Mouse (Mus musculus) kidney, postnatal 0 days (tissue): Measurements from ENCODE around the gene Hist1h2bf. TPM values are rescaled to one million over a fixed set of nuclear protein-coding genes. Genes with fewer than 3 reads are reported as not detected.
"Not testable (repeated sequence)": the region's sequence is repeated elsewhere in the genome, so short reads cannot be mapped to it uniquely, and the experiment has no call there.

Experiments used
- ATAC-seq: fragments of 200-750 bp; cut with Nextera tagmentation; replicated peaks from 2 replicates; pipeline ENCODE4 v1.8.0; 2017; ENCODE audit warnings: low read depth, moderate number of reproducible peaks, moderate TSS enrichment, moderate library complexity; ENCODE audit not compliant: low FRiP score
- DNase-seq: peaks from one replicate; pipeline ENCODE4 v3.0.0-alpha.2; 2016; ENCODE audit warnings: low spot score
- H3K27ac ChIP-seq: fragments of 300-500 bp; sonication (generic); 2 replicates; pipeline ENCODE4 v1.5.1; 2014; ENCODE audit warnings: mild to moderate bottlenecking
- H3K27me3 ChIP-seq: fragments of 300-500 bp; sonication (generic); 2 replicates; pipeline ENCODE4 v1.6.1; 2014; ENCODE audit warnings: low read length, mixed read lengths; ENCODE audit not compliant: insufficient read depth
- H3K36me3 ChIP-seq: fragments of 300-500 bp; sonication (generic); 2 replicates; pipeline ENCODE4 v1.6.1; 2014; ENCODE audit warnings: low read length, mixed read lengths; ENCODE audit not compliant: insufficient read depth
- H3K4me1 ChIP-seq: fragments of 300-500 bp; sonication (generic); replicated peaks from 2 replicates; pipeline ENCODE4 v1.6.1; 2014; ENCODE audit warnings: antibody characterized with exemption, low read length, mixed read lengths; ENCODE audit not compliant: insufficient read depth
- H3K4me2 ChIP-seq: fragments of 300-500 bp; sonication (generic); 2 replicates; pipeline ENCODE4 v1.6.1; 2014; ENCODE audit warnings: mild to moderate bottlenecking, low read length, moderate library complexity, mixed read lengths
- H3K4me3 ChIP-seq: fragments of 300-500 bp; sonication (generic); replicated peaks from 2 replicates; pipeline ENCODE4 v1.5.1; 2014; ENCODE audit warnings: low read depth, low read length
- H3K9ac ChIP-seq: fragments of 300-500 bp; sonication (generic); 2 replicates; pipeline ENCODE4 v1.6.1; 2014; ENCODE audit warnings: low read depth, low read length
- H3K9me3 ChIP-seq: fragments of 300-500 bp; sonication (generic); replicated peaks from 2 replicates; pipeline ENCODE4 v1.6.1; 2016; ENCODE audit warnings: low read length, inconsistent platforms, mixed read lengths
- CTCF ChIP-seq: IDR thresholded peaks from 2 replicates; pipeline ENCODE4 v1.5.1; 2016; ENCODE audit warnings: antibody characterized with exemption, low read depth, mild to moderate bottlenecking, moderate library complexity
- WGBS: fragments of 180-500 bp; shearing (Covaris S2); extraction: QIAGEN DNeasy Blood & Tissue Kit; methylation state at CpG from one replicate; pipeline ENCODE4 v1.1.7; 2014; 5-methylcytosine and 5-hydroxymethylcytosine counted together
- polyA plus RNA-seq: library from polyadenylated mRNA; unstranded; fragments of >200 nt; fragmentation: Nextera tagmentation; extraction: Ambion mirVana; gene quantifications from 2 replicates; pipeline ENCODE4 v1.2.1, GENCODE M21; 2015

The Hist1h2bf gene
- polyA plus RNA-seq, 1 experiment from 2014 or later = 3.4 TPM

DNA sequence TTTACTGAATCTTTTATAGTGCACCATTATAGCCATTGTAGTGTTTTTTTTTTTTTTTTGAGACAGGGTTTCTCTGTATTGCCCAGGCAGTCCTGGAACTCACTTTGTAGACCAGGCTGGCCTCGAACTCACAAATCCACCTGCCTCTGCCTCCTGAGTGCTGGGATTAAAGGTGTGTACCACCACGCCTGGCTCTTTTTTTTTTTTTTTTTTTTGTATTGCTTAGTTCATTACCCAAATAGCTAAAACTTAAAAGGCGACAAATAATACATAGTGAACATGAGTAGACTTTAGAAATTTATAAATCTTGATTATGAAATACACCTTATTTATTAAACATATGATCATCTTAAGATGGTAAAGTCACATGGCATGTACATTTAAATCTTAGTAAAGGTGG is 32.5 kb downstream of the Hist1h2bf start:
- no peak overlapping the region for H3K4me2 ChIP-seq
- ATAC-seq = no peak
- no peak overlapping the region for H3K4me3 ChIP-seq
- H3K27ac ChIP-seq = no peak overlapping the region
- H3K27me3 ChIP-seq = no peaks in the 10 kb centered on the region
- no peak for TF ChIP-seq CTCF
- H3K4me1 ChIP-seq = peaks cover 4% of the 10 kb centered on the region; the same call in 1 of the 2 replicates
- no peak for DNase-seq
- no peak overlapping the region for H3K9ac ChIP-seq
- no peaks in the 10 kb centered on the region for H3K9me3 ChIP-seq
- 86% methylated on average over 3 of the region's 3 CpGs for WGBS
- H3K36me3 ChIP-seq = no peaks in the 10 kb centered on the region

- ATAC-seq, H3K4me1 ChIP-seq, DNase-seq, H3K27ac ChIP-seq, H3K27me3 ChIP-seq, H3K4me2 ChIP-seq, H3K4me3 ChIP-seq, H3K9me3 ChIP-seq, H3K36me3 ChIP-seq, H3K9ac ChIP-seq: not testable (repeated sequence)
- 85% methylated on average over 1 of the region's 1 CpGs for whole genome bisulfite sequencing
Measured at GRCm38 (mm10) chr13:23539821-23540220, 34.2 kb downstream of the Hist1h2bf start.

GRCm38 (mm10) chr13:23538249-23538648 is 35.7 kb downstream of the Hist1h2bf start:
- Histone ChIP-seq H3K4me1 (peaks cover 4% of the 10 kb centered on the region; the same call in 1 of the 2 replicates), H3K36me3 (no peaks in the 10 kb centered on the region), H3K4me3 (no peak overlapping the region), H3K9me3 (no peaks in the 10 kb centered on the region), H3K9ac (no peak overlapping the region), H3K4me2 (no peak overlapping the region), H3K27me3 (no peaks in the 10 kb centered on the region), H3K27ac (no peak overlapping the region)
- DNase-seq (no peak), ATAC-seq (no peak)
- no peak for TF ChIP-seq CTCF
- 73% methylated on average over 5 of the region's 5 CpGs for WGBS

- Histone ChIP-seq H3K27me3 (no peaks in the 10 kb centered on the region), H3K9me3 (no peaks in the 10 kb centered on the region), H3K4me3 (peak overlapping the region; percentile 43; the same call in 1 of the 2 replicates), H3K4me2 (peak overlapping the region; percentile 70), H3K36me3 (no peaks in the 10 kb centered on the region), H3K27ac (no peak overlapping the region), H3K4me1 (peaks cover 11% of the 10 kb centered on the region), H3K9ac (no peak overlapping the region)
- no peak for DNase-seq
- TF ChIP-seq CTCF = no peak
- WGBS = 78% methylated on average over 3 of the region's 3 CpGs
- no peak for ATAC-seq
Measured at GRCm38 (mm10) chr13:23537006-23537710, 36.8 kb downstream of the Hist1h2bf start.

DNA sequence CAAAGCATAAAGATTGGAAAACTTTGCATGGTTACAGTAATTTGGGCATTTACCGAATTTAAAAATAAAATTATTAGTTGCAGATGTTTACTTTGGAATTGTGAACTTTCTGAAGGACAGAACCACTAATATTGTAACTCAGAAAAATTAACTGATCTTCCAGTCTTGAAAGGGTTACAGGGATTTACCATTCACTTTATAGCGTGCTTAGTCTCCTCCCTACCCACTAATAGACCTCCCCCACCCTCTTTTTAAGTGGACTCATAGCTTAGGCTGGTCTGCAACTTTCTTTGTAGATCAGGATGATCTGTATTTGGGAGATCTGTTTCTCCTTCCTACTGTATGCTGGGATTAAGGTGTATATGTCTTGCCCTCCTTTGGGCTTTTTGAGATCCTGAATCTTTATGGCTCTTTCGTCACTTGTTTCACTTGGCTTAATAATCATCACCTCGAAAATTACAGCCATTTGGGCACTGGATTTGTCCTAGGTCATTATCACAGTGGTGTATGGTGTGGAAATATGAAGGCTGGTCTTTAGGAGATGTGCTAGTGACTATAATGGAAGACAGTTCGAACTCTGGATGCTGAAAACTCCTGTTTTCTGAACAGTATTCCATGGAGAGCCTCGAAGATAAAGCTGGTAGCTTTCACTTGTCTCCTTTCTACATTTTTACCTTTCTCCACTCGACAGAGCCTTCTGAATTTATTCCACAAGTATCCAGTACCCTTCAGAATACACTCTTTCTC is 37.7 kb downstream of the Hist1h2bf start:
- ATAC-seq = no peak
- Histone ChIP-seq H3K4me1 (peaks cover 13% of the 10 kb centered on the region), H3K27me3 (no peaks in the 10 kb centered on the region), H3K4me3 (peak overlapping the region; percentile 43), H3K4me2 (peak overlapping the region; percentile 70), H3K27ac (no peak overlapping the region), H3K36me3 (no peaks in the 10 kb centered on the region), H3K9ac (peak overlapping the region; percentile 43; the same call in 1 of the 2 replicates), H3K9me3 (no peaks in the 10 kb centered on the region)
- DNase-seq = peak; percentile 53
- TF ChIP-seq CTCF = no peak
- WGBS = 13% methylated on average over 7 of the region's 7 CpGs

DNA sequence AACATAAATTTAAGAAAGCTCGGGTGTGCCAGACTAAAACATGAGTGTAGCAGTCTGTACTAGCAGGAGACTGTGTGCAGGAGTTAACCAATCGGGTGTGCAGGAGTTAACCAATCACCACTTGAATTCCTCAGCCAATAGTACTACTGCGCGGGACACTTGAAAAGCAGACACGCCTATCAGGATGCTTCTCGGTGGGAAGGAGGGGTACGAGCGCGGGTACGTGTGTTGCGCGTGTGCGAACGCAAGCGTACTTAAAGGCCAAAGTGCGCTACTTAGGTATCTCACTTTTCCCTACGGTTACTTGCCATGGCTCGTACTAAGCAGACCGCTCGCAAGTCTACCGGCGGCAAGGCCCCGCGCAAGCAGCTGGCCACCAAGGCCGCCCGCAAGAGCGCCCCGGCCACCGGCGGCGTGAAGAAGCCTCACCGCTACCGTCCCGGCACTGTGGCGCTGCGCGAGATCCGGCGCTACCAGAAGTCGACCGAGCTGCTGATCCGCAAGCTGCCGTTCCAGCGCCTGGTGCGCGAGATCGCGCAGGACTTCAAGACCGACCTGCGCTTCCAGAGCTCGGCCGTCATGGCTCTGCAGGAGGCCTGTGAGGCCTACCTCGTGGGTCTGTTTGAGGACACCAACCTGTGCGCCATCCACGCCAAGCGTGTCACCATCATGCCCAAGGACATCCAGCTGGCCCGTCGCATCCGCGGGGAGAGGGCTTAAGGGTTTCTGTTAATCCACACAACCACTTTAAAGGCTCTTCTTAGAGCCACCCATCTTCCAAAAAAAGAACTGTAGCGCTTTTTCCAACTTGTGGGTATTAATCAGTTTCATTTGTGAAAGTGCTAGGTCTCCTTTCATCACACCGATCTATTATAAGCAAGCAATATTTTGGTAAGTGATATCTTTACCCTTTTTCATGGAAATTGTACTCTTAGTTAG is 38.6 kb downstream of the Hist1h2bf start, which contains the start of gene Hist1h3g:
Hist1h3g (plus strand) TSS at position 286 of the 939 bp plus-strand sequence.
- WGBS = under 1% methylated on average over 41 of the region's 62 CpGs
- H3K9me3 ChIP-seq, H3K27me3 ChIP-seq, H3K36me3 ChIP-seq: not testable (repeated sequence)
- Histone ChIP-seq H3K4me2 (peak within 1 kb of the TSS; percentile 70), H3K9ac (peak within 1 kb of the TSS; percentile 48), H3K27ac (peak within 1 kb of the TSS; percentile 81), H3K4me1 (peaks cover 13% of the 10 kb centered on the region), H3K4me3 (peak within 1 kb of the TSS; percentile 43)
- DNase-seq (peak; percentile 99), ATAC-seq (peak; percentile 85)
